Mouse (Mus musculus) CD4-positive, CD25-positive, alpha-beta regulatory T cell, adult 2 months (primary cell): Measurements from ENCODE around the gene Mtor.

Experiments used
- DNase-seq: peaks from one replicate; pipeline ENCODE4 v3.0.0-alpha.2; 2012; ENCODE audit warnings: low read depth, low spot score

The Mtor gene

GRCm38 (mm10) chr4:148441931-148442330 lies 6.5 kb upstream of the Mtor start:
- no peak for DNase-seq

- DNase-seq: no peak
Measured at GRCm38 (mm10) chr4:148442598-148442997, 5.8 kb upstream of the Mtor start.

- peak; percentile 80 for DNase-seq
Measured at GRCm38 (mm10) chr4:148444250-148444967, 4.0 kb upstream of the Mtor start, which contains the start of gene Ubiad1. TSS of gene Ubiad1 (minus strand) at chr4:148444771.

GRCm38 (mm10) chr4:148448853-148449245 lies 438 bp downstream of the Mtor start:
- DNase-seq: peak; percentile 51

- DNase-seq: no peak
Measured at GRCm38 (mm10) chr4:148453707-148454106, 5.3 kb downstream of the Mtor start.

GRCm38 (mm10) chr4:148455477-148456025 lies 7.1 kb downstream of the Mtor start:
- DNase-seq: no peak

- no peak for DNase-seq
Measured at GRCm38 (mm10) chr4:148460656-148461284, 12.4 kb downstream of the Mtor start.

GRCm38 (mm10) chr4:148461772-148462171 lies 13.4 kb downstream of the Mtor start:
- DNase-seq: peak; percentile 19

- DNase-seq: no peak
Measured at GRCm38 (mm10) chr4:148462717-148463116, 14.3 kb downstream of the Mtor start.

- peak; percentile 33 for DNase-seq
Measured at GRCm38 (mm10) chr4:148463208-148463960, 15.0 kb downstream of the Mtor start.

GRCm38 (mm10) chr4:148464301-148464700 lies 15.9 kb downstream of the Mtor start:
- no peak for DNase-seq

- DNase-seq: no peak
Measured at GRCm38 (mm10) chr4:148464869-148465268, 16.5 kb downstream of the Mtor start.

- no peak for DNase-seq
Measured at GRCm38 (mm10) chr4:148466511-148467079, 18.2 kb downstream of the Mtor start.

- no peak for DNase-seq
Measured at GRCm38 (mm10) chr4:148468396-148468795, 20.0 kb downstream of the Mtor start.

- DNase-seq: no peak
Measured at GRCm38 (mm10) chr4:148469487-148470252, 21.3 kb downstream of the Mtor start.

- DNase-seq: no peak
Measured at GRCm38 (mm10) chr4:148471363-148471806, 23.0 kb downstream of the Mtor start.

- DNase-seq: no peak
Measured at GRCm38 (mm10) chr4:148472436-148473174, 24.2 kb downstream of the Mtor start.

GRCm38 (mm10) chr4:148473496-148473895 lies 25.1 kb downstream of the Mtor start:
- DNase-seq: no peak

- DNase-seq: no peak
Measured at GRCm38 (mm10) chr4:148480245-148480644, 31.8 kb downstream of the Mtor start.

GRCm38 (mm10) chr4:148481557-148482168 lies 33.3 kb downstream of the Mtor start:
- DNase-seq: no peak
